Mouse (Mus musculus) CH12.LX (cell line): ENCODE data around the gene Ubash3a. TPM values are rescaled to one million over a fixed set of nuclear protein-coding genes. Genes with fewer than 3 reads are reported as not detected.

ENCODE experiments used
- DNase-seq: peaks from one replicate; pipeline ENCODE4 v3.0.0-alpha.2; 2013; ENCODE audit errors: extremely low read depth
- H3K27ac ChIP-seq: 2 replicates; pipeline ENCODE4 v1.5.1; 2012; ENCODE audit warnings: low read depth, mild to moderate bottlenecking, control low read depth, moderate library complexity; ENCODE audit not compliant: insufficient read depth
- H3K27me3 ChIP-seq: replicated peaks from 2 replicates; pipeline ENCODE3; 2012; ENCODE audit warnings: inconsistent platforms
- H3K36me3 ChIP-seq, 2 experiments: replicated peaks in 1 of 2; 2 replicates each; pipeline versions ENCODE3 to v1.6.1; 2012; ENCODE audit warnings: inconsistent platforms in 1 of 2, low read length in 1 of 2, mild to moderate bottlenecking in 1 of 2, mixed read lengths in 1 of 2, moderate library complexity in 1 of 2; ENCODE audit not compliant: control insufficient read depth in 1 of 2, insufficient read depth in 1 of 2
- H3K4me1 ChIP-seq, 2 experiments: 2 replicates each; pipeline ENCODE4 v1.6.1; 2012; ENCODE audit warnings: inconsistent platforms in 1 of 2, moderate library complexity in 1 of 2; ENCODE audit not compliant: insufficient read depth in 2 of 2, control insufficient read depth in 1 of 2
- H3K4me2 ChIP-seq: 2 replicates; pipeline ENCODE4 v1.6.1; 2012; ENCODE audit warnings: low read depth, mild to moderate bottlenecking, control low read depth; ENCODE audit not compliant: poor library complexity, insufficient read depth, severe bottlenecking
- H3K4me3 ChIP-seq, 3 experiments: fragments of 150-350 bp in 1 of 3; sonication (generic) in 1 of 3; replicated peaks in 1 of 3; 2 replicates each; pipeline versions ENCODE3 to v1.5.1; 2011 to 2012; ENCODE audit warnings: low read depth in 2 of 3, low read length in 2 of 3, mild to moderate bottlenecking in 2 of 3, moderate library complexity in 2 of 3, control low read depth in 1 of 3, improper control_type of control experiment in 1 of 3, inconsistent platforms in 1 of 3, mixed read lengths in 1 of 3; ENCODE audit not compliant: poor library complexity in 1 of 3
- H3K79me2 ChIP-seq: replicated peaks from 2 replicates; pipeline ENCODE4 v1.6.1; 2012; ENCODE audit warnings: mild to moderate bottlenecking, moderate library complexity; ENCODE audit not compliant: control insufficient read depth, poor library complexity, insufficient read depth, severe bottlenecking; ENCODE audit errors: extremely low read depth
- H3K9ac ChIP-seq: 2 replicates; pipeline ENCODE4 v1.6.1; 2012; ENCODE audit warnings: low read depth, mild to moderate bottlenecking, control low read depth, moderate library complexity; ENCODE audit not compliant: insufficient read depth
- H3K9me3 ChIP-seq: replicated peaks from 2 replicates; pipeline ENCODE3; 2012; ENCODE audit warnings: low read length, inconsistent platforms, mixed read lengths
- BHLHE40 ChIP-seq: IDR thresholded peaks from 2 replicates; pipeline ENCODE4 v1.6.1; 2011; ENCODE audit warnings: mild to moderate bottlenecking, low read depth, low read length, improper control_type of control experiment
- CHD1 ChIP-seq: IDR thresholded peaks from 2 replicates; pipeline ENCODE4 v1.6.1; 2012; ENCODE audit warnings: low read depth, low read length, improper control_type of control experiment, inconsistent platforms
- CHD2 ChIP-seq: IDR thresholded peaks from 2 replicates; pipeline ENCODE4 v1.6.1; 2011; ENCODE audit warnings: low read length, improper control_type of control experiment
- CTCF ChIP-seq, 2 experiments: IDR thresholded peaks in 1 of 2; conservative IDR thresholded peaks in 1 of 2; 2 replicates each; pipeline ENCODE4 v1.5.1; 2011 to 2012; ENCODE audit warnings: low read depth in 2 of 2, low read length in 2 of 2, improper control_type of control experiment in 1 of 2, inconsistent platforms in 1 of 2, mild to moderate bottlenecking in 1 of 2, moderate library complexity in 1 of 2
- E2F4 ChIP-seq: IDR thresholded peaks from 2 replicates; pipeline ENCODE4 v1.6.1; 2011; ENCODE audit warnings: low read depth, low read length, improper control_type of control experiment; ENCODE audit not compliant: insufficient replicate concordance
- ELF1 ChIP-seq: IDR thresholded peaks from 2 replicates; pipeline ENCODE4 v1.6.1; 2014; ENCODE audit warnings: low read depth, mild to moderate bottlenecking, inconsistent platforms, low read length, improper control_type of control experiment
- EP300 ChIP-seq: IDR thresholded peaks from 2 replicates; pipeline ENCODE4 v1.6.1; 2011; ENCODE audit warnings: low read length, improper control_type of control experiment
- ETS1 ChIP-seq: conservative IDR thresholded peaks from 2 replicates; pipeline ENCODE4 v1.6.1; 2012; ENCODE audit warnings: low read depth, mild to moderate bottlenecking, inconsistent platforms, low read length, improper control_type of control experiment, moderate library complexity
- HCFC1 ChIP-seq: IDR thresholded peaks from 2 replicates; pipeline ENCODE4 v1.6.1; 2012; ENCODE audit warnings: low read depth, mild to moderate bottlenecking, inconsistent platforms, low read length, improper control_type of control experiment
- IRF4 ChIP-seq: IDR thresholded peaks from 2 replicates; pipeline ENCODE4 v1.6.1; 2014; ENCODE audit warnings: low read depth, mild to moderate bottlenecking, inconsistent platforms, low read length, improper control_type of control experiment
- JUN ChIP-seq: IDR thresholded peaks from 2 replicates; pipeline ENCODE4 v1.6.1; 2011; ENCODE audit warnings: low read depth, mild to moderate bottlenecking, low read length, improper control_type of control experiment, moderate library complexity; ENCODE audit not compliant: insufficient read depth
- KAT2A ChIP-seq: IDR thresholded peaks from 2 replicates; pipeline ENCODE4 v1.6.1; 2012; ENCODE audit warnings: low read length, improper control_type of control experiment, inconsistent platforms; ENCODE audit not compliant: insufficient replicate concordance
- MAFK ChIP-seq: IDR thresholded peaks from 2 replicates; pipeline ENCODE4 v1.6.1; 2011; ENCODE audit warnings: low read length, improper control_type of control experiment; ENCODE audit not compliant: insufficient replicate concordance
- MAZ ChIP-seq: IDR thresholded peaks from 2 replicates; pipeline ENCODE4 v1.6.1; 2012; ENCODE audit warnings: low read depth, mild to moderate bottlenecking, inconsistent platforms, low read length, improper control_type of control experiment, moderate library complexity
- MXI1 ChIP-seq: IDR thresholded peaks from 2 replicates; pipeline ENCODE4 v1.6.1; 2011; ENCODE audit warnings: mild to moderate bottlenecking, low read depth, low read length, improper control_type of control experiment
- MYC ChIP-seq: IDR thresholded peaks from 2 replicates; pipeline ENCODE4 v1.6.1; 2011; ENCODE audit warnings: low read depth, mild to moderate bottlenecking, improper control_type of control experiment, low read length
- PAX5 ChIP-seq: IDR thresholded peaks from 2 replicates; pipeline ENCODE4 v1.6.1; 2012; ENCODE audit warnings: low read length, inconsistent platforms, mixed read lengths
- POLR2A ChIP-seq: IDR thresholded peaks from 2 replicates; pipeline ENCODE4 v1.6.1; 2011; ENCODE audit warnings: low read depth, mild to moderate bottlenecking, improper control_type of control experiment, low read length
- POLR2AphosphoS2 ChIP-seq: IDR thresholded peaks from 2 replicates; pipeline ENCODE4 v1.6.1; 2011; ENCODE audit warnings: low read depth, low read length, improper control_type of control experiment
- RCOR1 ChIP-seq: conservative IDR thresholded peaks from 2 replicates; pipeline ENCODE4 v1.6.1; 2012; ENCODE audit warnings: low read depth, mild to moderate bottlenecking, inconsistent platforms, low read length, improper control_type of control experiment
- SIN3A ChIP-seq: IDR thresholded peaks from 2 replicates; pipeline ENCODE4 v1.6.1; 2012; ENCODE audit warnings: low read length, improper control_type of control experiment, inconsistent platforms
- SMC3 ChIP-seq: IDR thresholded peaks from 2 replicates; pipeline ENCODE4 v1.6.1; 2011; ENCODE audit warnings: low read depth, low read length, improper control_type of control experiment
- TCF12 ChIP-seq: IDR thresholded peaks from 2 replicates; pipeline ENCODE4 v1.6.1; 2014; ENCODE audit warnings: low read depth, mild to moderate bottlenecking, inconsistent platforms, low read length, improper control_type of control experiment
- UBTF ChIP-seq: IDR thresholded peaks from 2 replicates; pipeline ENCODE4 v1.6.1; 2012; ENCODE audit warnings: low read depth, mild to moderate bottlenecking, inconsistent platforms, low read length, improper control_type of control experiment, moderate library complexity
- USF1 ChIP-seq: IDR thresholded peaks from 2 replicates; pipeline ENCODE4 v1.6.1; 2014; ENCODE audit warnings: low read depth, mild to moderate bottlenecking, inconsistent platforms, low read length, improper control_type of control experiment
- USF2 ChIP-seq: conservative IDR thresholded peaks from 2 replicates; pipeline ENCODE4 v1.6.1; 2011; ENCODE audit warnings: low read depth, low read length, improper control_type of control experiment
- ZC3H11A ChIP-seq: IDR thresholded peaks from 2 replicates; pipeline ENCODE4 v1.6.1; 2012; ENCODE audit warnings: low read depth, mild to moderate bottlenecking, inconsistent platforms, low read length, improper control_type of control experiment
- ZKSCAN1 ChIP-seq: IDR thresholded peaks from 2 replicates; pipeline ENCODE4 v1.6.1; 2012; ENCODE audit warnings: low read depth, inconsistent platforms, low read length, improper control_type of control experiment, borderline replicate concordance
- ZMIZ1 ChIP-seq: IDR thresholded peaks from 2 replicates; pipeline ENCODE4 v1.6.1; 2012; ENCODE audit warnings: low read depth, mild to moderate bottlenecking, inconsistent platforms, low read length, improper control_type of control experiment
- ZNF384 ChIP-seq: IDR thresholded peaks from 2 replicates; pipeline ENCODE4 v1.6.1; 2012; ENCODE audit warnings: low read depth, low read length, improper control_type of control experiment, inconsistent platforms
- dilution Hi-C: fragments of 300-500 bp; cut with MboI; formaldehyde crosslinking; loops from 2 replicates; pipeline ENCODE4 v1.14.3; 2020; ENCODE audit warnings: low sequenced_read_pairs; ENCODE audit not compliant: extremely low pct_unique_long_range_greater_than_20kb, extremely low pct_ligation_motif_present
- in situ Hi-C: fragments of 300-500 bp; cut with MboI; formaldehyde crosslinking; loops from 3 replicates; pipeline ENCODE4 v1.14.3; 2019; ENCODE audit warnings: low sequenced_read_pairs, low pct_ligation_motif_present, low pct_unique_long_range_greater_than_20kb, mixed read lengths
- polyA plus RNA-seq: library from polyadenylated mRNA; unstranded; fragments of >175 nt; gene quantifications from 2 replicates; pipeline ENCODE4 v1.2.1, GENCODE M21; 2012; ENCODE audit warnings: low read depth; ENCODE audit not compliant: insufficient read length
- total RNA-seq, 2 experiments: library from RNA; depleted of rRNA; stranded (reverse); fragments of 300-350 nt in 1 of 2; fragments of >200 nt in 1 of 2; gene quantifications; 2 replicates each; pipeline ENCODE4 v1.2.3; 2012 to 2014

Ubash3a gene
- total and polyA plus RNA-seq, 3 experiments = 0.08 to 0.17 TPM; not detected in 1

- TF ChIP-seq PAX5 = no peak
Observed at GRCm38 (mm10) chr17:31162607-31163006, 45.1 kb upstream of the Ubash3a start (continued).

- peaks cover 9% of the 10 kb centered on the region for H3K9me3 ChIP-seq
- H3K27ac ChIP-seq = no peak overlapping the region
- H3K9ac ChIP-seq = no peak overlapping the region
- no peak for DNase-seq
- no peaks in the 10 kb centered on the region for H3K36me3 ChIP-seq
- in situ Hi-C loops = no loop called here
- no peaks in the 10 kb centered on the region for H3K79me2 ChIP-seq
- no peak overlapping the region for H3K4me3 ChIP-seq
- peaks cover 37 to 62% of the 10 kb centered on the region in 2 experiments for H3K4me1 ChIP-seq
- H3K4me2 ChIP-seq = no peak overlapping the region
- TF ChIP-seq SIN3A (no peak), E2F4 (no peak), ZC3H11A (no peak), MAFK (no peak), RCOR1 (no peak), TCF12 (no peak), PAX5 (no peak), IRF4 (no peak), POLR2A (no peak), ZNF384 (no peak), HCFC1 (no peak), ZMIZ1 (no peak), MAZ (no peak), BHLHE40 (no peak), JUN (no peak)
- dilution Hi-C loops = no loop called here
- peaks cover 24% of the 10 kb centered on the region for H3K27me3 ChIP-seq
Observed at GRCm38 (mm10) chr17:31163821-31164220, 43.9 kb upstream of the Ubash3a start.

- Histone ChIP-seq H3K9ac (no peak within 1 kb of the TSS), H3K79me2 (no peaks in the 10 kb centered on the region), H3K4me3 (no peak within 1 kb of the TSS), H3K9me3 (no peaks in the 10 kb centered on the region), H3K4me1 (peaks cover 37 to 62% of the 10 kb centered on the region in 2 experiments), H3K27me3 (peaks cover 24% of the 10 kb centered on the region), H3K36me3 (no peaks in the 10 kb centered on the region), H3K27ac (no peak within 1 kb of the TSS), H3K4me2 (peak within 1 kb of the TSS; percentile 37; the same call in 1 of the 2 replicates)
- in situ Hi-C loops = no loop called here
- dilution Hi-C loops = no loop called here
- peak; percentile 80 for DNase-seq
- no peak for TF ChIP-seq POLR2AphosphoS2
- no peak for TF ChIP-seq ZC3H11A
- no peak for TF ChIP-seq CTCF (conservative IDR thresholded peaks at IDR 0.05 in 1 of 2, IDR thresholded peaks at IDR 0.05 in 1 of 2; ENCODE audit: low read depth in 2 of 2, low read length in 2 of 2)
- TF ChIP-seq ZNF384 = no peak
- peak; percentile 68; the same call in 1 of the 2 replicates for TF ChIP-seq TCF12
- TF ChIP-seq UBTF = no peak
- TF ChIP-seq MAZ = 0 out of 2 replicates have a peak, but pooled peaks have one; percentile 36
- TF ChIP-seq KAT2A = no peak
- TF ChIP-seq ELF1 = no peak
- TF ChIP-seq USF1 = no peak
- TF ChIP-seq HCFC1 = no peak
- no peak for TF ChIP-seq MXI1
- no peak for TF ChIP-seq CHD1
- TF ChIP-seq ETS1 = peak; percentile 97
- peak; percentile 99 for TF ChIP-seq IRF4
- peak; percentile 77 for TF ChIP-seq JUN
- no peak for TF ChIP-seq USF2
- no peak for TF ChIP-seq SMC3
- TF ChIP-seq ZKSCAN1 = no peak
- peak; percentile 81 for TF ChIP-seq BHLHE40
- TF ChIP-seq EP300 = peak; percentile 92
- 0 out of 2 replicates have a peak, but pooled peaks have one; percentile 33 for TF ChIP-seq MAFK
- no peak for TF ChIP-seq CHD2
- TF ChIP-seq MYC = peak; percentile 17; the same call in 1 of the 2 replicates
Observed at GRCm38 (mm10) chr17:31165127-31165526, 42.5 kb upstream of the Ubash3a start, which contains the start of gene Tff1. TSS of gene Tff1 (minus strand) at chr17:31165277.
